Comparison of ENCODE assay signal across 22 mouse cellular contexts in genomic region chr17:14178911-14179310, GRCm38 (mm10). TPM values are rescaled to one million over a fixed set of nuclear protein-coding genes. Genes with fewer than 3 reads are reported as not detected.
DNase-seq lines count a peak whose midpoint lies in the region; ATAC-seq and TF ChIP-seq lines count a peak whose summit lies in the region.
"Had no signal": no experiment of that assay in that cellular context is flagged by ENCODE, and none has a peak within 500 bp of the region (broad histone marks: within the 10 kb centered on the region; RNA-seq: fewer than 3 reads in every experiment).

No protein-coding gene starts in this region.

- no peak for TF ChIP-seq EP300 in stomach, postnatal 0 days (optimal IDR thresholded peaks at IDR 0.05)

- peaks cover 15% of the 10 kb centered on the region for H3K4me1 ChIP-seq in kidney, adult 2 months (ENCODE audit: control insufficient read depth, insufficient read depth, low read length)
- H3K4me1 ChIP-seq in lung, embryonic 14.5 days (ENCODE audit: insufficient read depth): 0 out of 2 replicates have a peak, but pooled peaks cover 4% of the 10 kb centered on the region
- H3K4me1 ChIP-seq in lung, adult 2 months (ENCODE audit: control insufficient read depth, insufficient read depth, low read length): no peaks in the 10 kb centered on the region
- H3K4me1 ChIP-seq in stomach, embryonic 14.5 days (ENCODE audit: control insufficient read depth, insufficient read depth, low read length): peaks cover 20% of the 10 kb centered on the region; the same call in 1 of the 2 replicates
- H3K4me1 ChIP-seq in stomach, postnatal 0 days (replicated peaks; ENCODE audit: control insufficient read depth, insufficient read depth): no peaks in the 10 kb centered on the region

- no peak overlapping the region for H3K4me3 ChIP-seq in kidney, adult 2 months (ENCODE audit: insufficient read depth, low read depth, low read length)
- no peak overlapping the region for H3K4me3 ChIP-seq in lung, embryonic 14.5 days (ENCODE audit: low read depth, low read length)
- no peak overlapping the region for H3K4me3 ChIP-seq in lung, adult 2 months (replicated peaks; ENCODE audit: extremely low read depth, low read depth, low read length)
- H3K4me3 ChIP-seq in stomach, embryonic 14.5 days (ENCODE audit: low read depth, low read length): no peak overlapping the region
- no peak overlapping the region for H3K4me3 ChIP-seq in stomach, postnatal 0 days (ENCODE audit: low read depth, low read length)
- H3K4me3 ChIP-seq: forebrain, embryonic 10.5 days; heart, embryonic 13.5 days; hindbrain, embryonic 12.5 days; limb, embryonic 15.5 days; liver, embryonic 15.5 days had no signal

- no peaks in the 10 kb centered on the region for H3K36me3 ChIP-seq in kidney, adult 2 months (ENCODE audit: control insufficient read depth, insufficient read depth, low read length)
- no peaks in the 10 kb centered on the region for H3K36me3 ChIP-seq in lung, embryonic 14.5 days (ENCODE audit: insufficient read depth)
- H3K36me3 ChIP-seq in stomach, embryonic 14.5 days (ENCODE audit: control insufficient read depth, insufficient read depth, low read length): no peaks in the 10 kb centered on the region
- H3K36me3 ChIP-seq in stomach, postnatal 0 days (ENCODE audit: control insufficient read depth, insufficient read depth, low read length): no peaks in the 10 kb centered on the region
- H3K36me3 ChIP-seq: forebrain, embryonic 10.5 days; heart, embryonic 13.5 days; hindbrain, embryonic 12.5 days; limb, embryonic 15.5 days; liver, embryonic 15.5 days had no signal

- H3K4me2 ChIP-seq in lung, embryonic 14.5 days: no peak overlapping the region
- H3K4me2 ChIP-seq in stomach, embryonic 14.5 days (replicated peaks; ENCODE audit: low read depth, low read length): no peak overlapping the region
- no peak overlapping the region for H3K4me2 ChIP-seq in stomach, postnatal 0 days (replicated peaks; ENCODE audit: low read depth)
- H3K4me2 ChIP-seq: heart, embryonic 13.5 days; hindbrain, embryonic 12.5 days; limb, embryonic 15.5 days; liver, embryonic 15.5 days had no signal

- H3K27ac ChIP-seq in kidney, adult 2 months (ENCODE audit: insufficient read depth, low read depth, low read length): peak overlapping the region; percentile 76; the same call in 1 of the 2 replicates
- H3K27ac ChIP-seq in lung, embryonic 14.5 days (ENCODE audit: low read depth): peak overlapping the region; percentile 37; the same call in 1 of the 2 replicates
- H3K27ac ChIP-seq in stomach, embryonic 14.5 days (ENCODE audit: low read length): peak overlapping the region; percentile 82
- no peak overlapping the region for H3K27ac ChIP-seq in stomach, postnatal 0 days (replicated peaks)
- H3K27ac ChIP-seq: forebrain, embryonic 10.5 days; heart, embryonic 13.5 days; hindbrain, embryonic 12.5 days; limb, embryonic 15.5 days; liver, embryonic 15.5 days had no signal

- 34% methylated on average over 4 of the region's 4 CpGs for WGBS in kidney, adult 2 months
- WGBS in lung, embryonic 14.5 days: 45% methylated on average over 4 of the region's 4 CpGs
- 47% methylated on average over 4 of the region's 4 CpGs for WGBS in lung, adult 2 months
- 42% methylated on average over 4 of the region's 4 CpGs for WGBS in stomach, embryonic 14.5 days
- 58% methylated on average over 4 of the region's 4 CpGs for WGBS in stomach, postnatal 0 days

- no peak overlapping the region for H3K9ac ChIP-seq in lung, embryonic 14.5 days
- no peak overlapping the region for H3K9ac ChIP-seq in stomach, embryonic 14.5 days (replicated peaks; ENCODE audit: low read depth, low read length)
- no peak overlapping the region for H3K9ac ChIP-seq in stomach, postnatal 0 days (ENCODE audit: low read length)
- H3K9ac ChIP-seq: heart, embryonic 13.5 days; hindbrain, embryonic 12.5 days; limb, embryonic 15.5 days; liver, embryonic 15.5 days had no signal

- no peak for TF ChIP-seq CTCF in kidney, adult 2 months (conservative IDR thresholded peaks at IDR 0.05; ENCODE audit: insufficient read depth, insufficient read length, low read depth, low read length)
- no peak for TF ChIP-seq CTCF in lung, embryonic 14.5 days (IDR thresholded peaks at IDR 0.05; ENCODE audit: low read depth)
- no peak for TF ChIP-seq CTCF in lung, adult 2 months (IDR thresholded peaks at IDR 0.05; ENCODE audit: insufficient read depth, low read length)
- TF ChIP-seq CTCF in stomach, postnatal 0 days (IDR thresholded peaks at IDR 0.05; ENCODE audit: low read depth): no peak

- no peaks in the 10 kb centered on the region for H3K9me3 ChIP-seq in lung, embryonic 14.5 days (ENCODE audit: low read depth, low read length)
- H3K9me3 ChIP-seq in stomach, embryonic 14.5 days (ENCODE audit: control insufficient read depth, low read depth, low read length): no peaks in the 10 kb centered on the region
- H3K9me3 ChIP-seq in stomach, postnatal 0 days (ENCODE audit: control insufficient read depth, low read length): no peaks in the 10 kb centered on the region
- H3K9me3 ChIP-seq: forebrain, embryonic 10.5 days; heart, embryonic 13.5 days; hindbrain, embryonic 12.5 days; limb, embryonic 15.5 days; liver, embryonic 15.5 days had no signal

- no peaks in the 10 kb centered on the region for H3K27me3 ChIP-seq in kidney, adult 2 months (replicated peaks; ENCODE audit: control insufficient read depth, insufficient read depth, low read length)
- H3K27me3 ChIP-seq in lung, embryonic 14.5 days (ENCODE audit: insufficient read depth, low read length): no peaks in the 10 kb centered on the region
- no peaks in the 10 kb centered on the region for H3K27me3 ChIP-seq in stomach, embryonic 14.5 days (ENCODE audit: control insufficient read depth, insufficient read depth, low read length)
- no peaks in the 10 kb centered on the region for H3K27me3 ChIP-seq in stomach, postnatal 0 days (ENCODE audit: control insufficient read depth, insufficient read depth, low read length)
- H3K27me3 ChIP-seq: limb, embryonic 15.5 days; liver, embryonic 15.5 days had no signal

- TF ChIP-seq POLR2A in kidney, adult 2 months (IDR thresholded peaks at IDR 0.05; ENCODE audit: low read depth, low read length): no peak
- no peak for TF ChIP-seq POLR2A in lung, adult 2 months (IDR thresholded peaks at IDR 0.05; ENCODE audit: borderline replicate concordance, extremely low read depth, low read depth, low read length)

- DNase-seq in kidney, adult 2 months: no peak
- DNase-seq in kidney, postnatal 14 days: no peak
- no peak for DNase-seq in lung, embryonic 14.5 days
- DNase-seq in lung, adult 2 months: no peak
- no peak for DNase-seq in stomach, postnatal 0 days (ENCODE audit: low spot score)
- DNase-seq in embryo, embryonic 10 days (ENCODE audit: low spot score): no peak
- DNase-seq: adrenal gland, postnatal 25 days; cerebellum, adult 11 months; cerebellum, adult 9-11 months; gastrocnemius, postnatal 25 days; heart, adult 18-20 months; layer of hippocampus, adult 9-11 months; left cerebral cortex, postnatal 4 days; lung, postnatal 36 days had no signal

- ATAC-seq in lung, embryonic 14.5 days (ENCODE audit: insufficient read depth): no peak
- ATAC-seq in stomach, embryonic 14.5 days (ENCODE audit: insufficient number of reproducible peaks, insufficient read depth, low FRiP score, low read depth): no peak; the same call in 1 of the 2 replicates
- ATAC-seq in stomach, postnatal 0 days (ENCODE audit: low FRiP score, low TSS enrichment): no peak
- ATAC-seq: CD4-positive, CD25-positive, alpha-beta regulatory T cell, adult 4 months; forebrain, embryonic 16.5 days had no signal

RNA-seq across cellular contexts. Expression of gene Dact2, which starts 25.2 kb away (rescaled TPM):
- 23.3 and 24.2 TPM in 2 replicates for polyA plus RNA-seq in kidney, adult 2 months (2012; rRNA removed)
- polyA plus RNA-seq in lung, embryonic 14.5 days (2014; fragmentation: Nextera tagmentation; extraction: Ambion mirVana): 4.2 and 7.5 TPM in 2 replicates
- polyA plus RNA-seq in lung, adult 2 months (2012; rRNA removed): 3.0 and 3.3 TPM in 2 replicates
- polyA plus RNA-seq in stomach, embryonic 14.5 days (2014; fragmentation: Nextera tagmentation; extraction: Ambion mirVana): 8.5 and 8.8 TPM in 2 replicates
- 1.6 and 1.8 TPM in 2 replicates for polyA plus RNA-seq in stomach, postnatal 0 days (2015; fragmentation: Nextera tagmentation; extraction: Ambion mirVana)
- polyA plus RNA-seq: CD4-positive, CD25-positive, alpha-beta regulatory T cell, adult 4 months had no signal
